Mouse (Mus musculus): ENCODE measurements at regions not wholly inside any gene's neighbourhood (a gene's known extent, or its start where the extent isn't known, plus 50 kb on each side); places are given as distances from the start of the nearest gene placed in this dataset.

- WGBS: 74% methylated on average over 4 of the region's 4 CpGs
These were observed 371.3 kb upstream of the A1bg start for GRCm38 (mm10) chr15:61294131-61294530.

GRCm38 (mm10) chr15:61268766-61269165 lies 346.0 kb upstream of the A1bg start:
- Histone ChIP-seq H3K4me1 (no peaks in the 10 kb centered on the region), H3K27ac (no peak overlapping the region)

More at GRCm38 (mm10) chr15:61294131-61294530, 371.3 kb upstream of the A1bg start:
- Histone ChIP-seq H3K4me3 (no peak overlapping the region), H3K27ac (no peak overlapping the region), H3K9ac (no peak overlapping the region), H3K27me3 (no peaks in the 10 kb centered on the region), H3K4me2 (replicated peaks) (no peak overlapping the region), H3K9me3 (replicated peaks) (no peaks in the 10 kb centered on the region), H3K36me3 (no peaks in the 10 kb centered on the region), H3K4me1 (no peaks in the 10 kb centered on the region)
- ATAC-seq (ENCODE audit: low FRiP score): no peak

GRCm38 (mm10) chr15:61259047-61259446 lies 336.2 kb upstream of the A1bg start:
- H3K4me3 ChIP-seq: no peak overlapping the region
- WGBS: 91% methylated on average over 2 of the region's 2 CpGs
- ATAC-seq (ENCODE audit: low FRiP score): no peak
- H3K27me3 ChIP-seq: no peaks in the 10 kb centered on the region
- no peaks in the 10 kb centered on the region for H3K4me1 ChIP-seq
- no peak overlapping the region for H3K27ac ChIP-seq
- no peaks in the 10 kb centered on the region for H3K9me3 ChIP-seq (replicated peaks)
- H3K4me2 ChIP-seq (replicated peaks): no peak overlapping the region
- no peaks in the 10 kb centered on the region for H3K36me3 ChIP-seq
- H3K9ac ChIP-seq: no peak overlapping the region

More at GRCm38 (mm10) chr15:61268766-61269165, 346.0 kb upstream of the A1bg start:
- Histone ChIP-seq H3K4me2 (replicated peaks) (no peak overlapping the region), H3K36me3 (no peaks in the 10 kb centered on the region), H3K9me3 (replicated peaks) (no peaks in the 10 kb centered on the region), H3K27me3 (no peaks in the 10 kb centered on the region), H3K9ac (no peak overlapping the region), H3K4me3 (no peak overlapping the region)
- no peak for ATAC-seq (ENCODE audit: low FRiP score)
- 27% methylated on average over 4 of the region's 4 CpGs for WGBS

DNA sequence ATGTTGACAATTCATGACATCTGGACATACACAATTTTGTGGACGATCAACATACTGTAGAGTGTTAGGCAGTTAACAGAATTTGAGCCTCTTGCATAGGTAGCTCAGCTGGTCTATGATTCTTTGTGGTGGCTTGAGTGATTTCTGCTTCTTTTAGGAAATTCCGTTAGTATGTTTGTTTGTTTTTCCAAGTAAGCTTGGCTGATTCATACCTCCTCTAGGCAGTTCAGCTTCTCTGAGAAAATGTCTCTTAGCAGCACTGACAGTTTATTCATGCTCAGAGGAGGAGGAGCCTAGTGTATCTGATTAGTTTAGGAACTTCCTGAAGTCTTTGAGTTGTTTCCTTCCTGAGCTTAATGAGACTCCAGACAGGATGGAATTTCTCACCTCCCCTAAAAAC lies 321.7 kb upstream of the A1bg start:
- H3K27me3 ChIP-seq: no peaks in the 10 kb centered on the region
- H3K9me3 ChIP-seq (replicated peaks): no peaks in the 10 kb centered on the region
- ATAC-seq (ENCODE audit: low FRiP score): no peak
- no peak overlapping the region for H3K4me2 ChIP-seq (replicated peaks)
- no peak overlapping the region for H3K27ac ChIP-seq
- 75% methylated on average over 2 of the region's 2 CpGs for WGBS
- no peaks in the 10 kb centered on the region for H3K4me1 ChIP-seq
- no peak overlapping the region for H3K4me3 ChIP-seq
- no peak overlapping the region for H3K9ac ChIP-seq
- H3K36me3 ChIP-seq: no peaks in the 10 kb centered on the region

DNA sequence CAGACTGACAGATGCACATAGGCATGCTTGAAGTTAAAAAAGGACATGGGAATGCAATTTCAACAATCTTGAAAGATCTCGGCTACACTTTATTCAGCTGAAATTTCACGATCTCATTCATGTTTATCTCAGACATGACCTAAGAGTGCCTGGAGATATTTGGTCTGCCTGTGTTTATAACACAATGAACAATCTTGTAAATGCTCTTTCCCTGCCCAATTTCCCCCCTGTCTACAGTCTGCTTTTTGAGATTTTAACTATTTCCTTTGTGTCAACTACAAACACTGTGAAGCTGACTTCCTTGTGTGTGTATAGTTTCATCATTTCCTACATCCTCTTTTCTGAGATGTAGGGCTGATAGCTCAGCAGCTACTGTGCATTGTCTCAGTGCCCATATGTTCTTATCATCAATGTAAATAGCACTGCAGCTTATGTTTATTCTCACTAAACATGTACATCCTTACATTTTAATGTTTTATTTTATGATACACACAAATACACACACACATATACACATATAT lies 319.4 kb upstream of the A1bg start:
- H3K4me3 ChIP-seq: no peak overlapping the region
- 94% methylated on average over 2 of the region's 2 CpGs for WGBS
- ATAC-seq (ENCODE audit: low FRiP score): no peak

GRCm38 (mm10) chr15:61241741-61242140 lies 318.9 kb upstream of the A1bg start:
- H3K9me3 ChIP-seq (replicated peaks): no peaks in the 10 kb centered on the region
- H3K4me3 ChIP-seq: no peak overlapping the region
- no peak overlapping the region for H3K4me2 ChIP-seq (replicated peaks)
- H3K27me3 ChIP-seq: no peaks in the 10 kb centered on the region
- peaks cover 5% of the 10 kb centered on the region; the same call in 1 of the 2 replicates for H3K4me1 ChIP-seq
- ATAC-seq (ENCODE audit: low FRiP score): no peak
- H3K27ac ChIP-seq: no peak overlapping the region
- 100% methylated on average over 1 of the region's 1 CpGs for WGBS
- H3K36me3 ChIP-seq: no peaks in the 10 kb centered on the region
- no peak overlapping the region for H3K9ac ChIP-seq

More for the DNA sequence above, 319.4 kb upstream of the A1bg start:
- no peaks in the 10 kb centered on the region for H3K27me3 ChIP-seq
- H3K27ac ChIP-seq: no peak overlapping the region
- peaks cover 5% of the 10 kb centered on the region; the same call in 1 of the 2 replicates for H3K4me1 ChIP-seq
- no peak overlapping the region for H3K9ac ChIP-seq
- H3K36me3 ChIP-seq: no peaks in the 10 kb centered on the region
- no peaks in the 10 kb centered on the region for H3K9me3 ChIP-seq (replicated peaks)
- H3K4me2 ChIP-seq (replicated peaks): no peak overlapping the region

DNA sequence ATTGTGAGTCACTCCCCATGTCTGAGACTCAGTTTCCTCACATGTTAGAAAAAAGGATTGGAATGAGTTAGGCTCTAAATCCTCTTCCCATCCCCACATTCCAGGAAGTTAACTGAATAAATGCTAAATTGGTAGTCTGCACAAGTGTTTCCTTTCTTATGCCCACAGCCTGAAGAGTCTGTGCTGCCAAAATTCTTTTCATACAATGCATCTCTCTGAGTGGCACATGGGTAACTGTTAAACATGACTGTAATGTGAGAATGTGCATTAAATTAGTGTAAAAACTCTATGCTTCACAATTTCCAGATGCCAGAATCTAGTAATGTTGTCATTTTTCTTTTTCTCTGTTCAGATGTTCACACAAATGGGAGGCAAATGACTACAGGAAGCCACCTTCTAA lies 317.5 kb upstream of the A1bg start:
- Histone ChIP-seq H3K27ac (no peak overlapping the region), H3K4me3 (no peak overlapping the region), H3K27me3 (no peaks in the 10 kb centered on the region), H3K9ac (no peak overlapping the region), H3K36me3 (no peaks in the 10 kb centered on the region), H3K9me3 (replicated peaks) (no peaks in the 10 kb centered on the region), H3K4me2 (replicated peaks) (no peak overlapping the region), H3K4me1 (peaks cover 5% of the 10 kb centered on the region; the same call in 1 of the 2 replicates)
- no peak for ATAC-seq (ENCODE audit: low FRiP score)

GRCm38 (mm10) chr15:61239414-61239813 lies 316.6 kb upstream of the A1bg start:
- ATAC-seq (ENCODE audit: low FRiP score): no peak
- Histone ChIP-seq H3K4me2 (replicated peaks) (no peak overlapping the region), H3K27ac (no peak overlapping the region), H3K27me3 (no peaks in the 10 kb centered on the region), H3K9me3 (replicated peaks) (no peaks in the 10 kb centered on the region), H3K4me1 (peaks cover 5% of the 10 kb centered on the region; the same call in 1 of the 2 replicates), H3K9ac (no peak overlapping the region), H3K4me3 (no peak overlapping the region), H3K36me3 (no peaks in the 10 kb centered on the region)
- WGBS: 65% methylated on average over 7 of the region's 7 CpGs

DNA sequence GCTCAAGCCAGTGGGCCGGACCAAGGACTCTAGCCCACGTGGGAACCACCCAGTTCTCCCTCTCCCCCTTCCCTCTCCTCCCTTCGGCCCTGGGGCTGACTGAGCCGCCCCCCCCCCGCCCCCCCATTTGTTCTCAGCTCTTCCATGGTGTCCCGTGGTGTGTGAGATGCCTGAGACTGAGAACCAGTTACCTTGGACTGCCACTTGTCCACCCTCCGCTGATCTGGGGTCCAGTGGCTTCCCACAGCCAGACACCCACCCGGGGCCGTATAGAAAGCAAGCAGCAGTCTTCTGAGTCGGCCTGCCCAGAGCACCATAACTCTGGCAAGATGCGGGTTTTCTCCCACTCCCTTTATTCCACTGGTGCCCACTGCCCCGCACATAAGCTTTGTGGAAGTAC lies 316.2 kb upstream of the A1bg start:
- H3K9ac ChIP-seq: no peak overlapping the region
- H3K9me3 ChIP-seq (replicated peaks): no peaks in the 10 kb centered on the region
- H3K4me1 ChIP-seq: peaks cover 5% of the 10 kb centered on the region; the same call in 1 of the 2 replicates
- 69% methylated on average over 10 of the region's 12 CpGs for WGBS
- no peaks in the 10 kb centered on the region for H3K27me3 ChIP-seq
- no peak overlapping the region for H3K4me2 ChIP-seq (replicated peaks)
- no peak overlapping the region for H3K27ac ChIP-seq
- no peak for ATAC-seq (ENCODE audit: low FRiP score)
- H3K36me3 ChIP-seq: no peaks in the 10 kb centered on the region
- H3K4me3 ChIP-seq: no peak overlapping the region

- Histone ChIP-seq H3K4me3 (no peak overlapping the region), H3K27me3 (no peaks in the 10 kb centered on the region), H3K27ac (no peak overlapping the region), H3K9ac (no peak overlapping the region), H3K4me1 (no peaks in the 10 kb centered on the region), H3K9me3 (replicated peaks) (no peaks in the 10 kb centered on the region), H3K4me2 (replicated peaks) (no peak overlapping the region), H3K36me3 (no peaks in the 10 kb centered on the region)
- WGBS: 84% methylated on average over 3 of the region's 3 CpGs
- no peak for ATAC-seq (ENCODE audit: low FRiP score)
These were observed 306.8 kb upstream of the A1bg start for GRCm38 (mm10) chr15:61229579-61229978.

GRCm38 (mm10) chr15:61222923-61223322 lies 300.1 kb upstream of the A1bg start:
- 86% methylated on average over 1 of the region's 1 CpGs for WGBS
- H3K4me3 ChIP-seq: no peak overlapping the region
- no peaks in the 10 kb centered on the region for H3K27me3 ChIP-seq
- H3K9me3 ChIP-seq (replicated peaks): no peaks in the 10 kb centered on the region
- ATAC-seq (ENCODE audit: low FRiP score): no peak
- no peaks in the 10 kb centered on the region for H3K36me3 ChIP-seq
- no peaks in the 10 kb centered on the region for H3K4me1 ChIP-seq
- no peak overlapping the region for H3K27ac ChIP-seq
- H3K4me2 ChIP-seq (replicated peaks): no peak overlapping the region
- H3K9ac ChIP-seq: no peak overlapping the region

DNA sequence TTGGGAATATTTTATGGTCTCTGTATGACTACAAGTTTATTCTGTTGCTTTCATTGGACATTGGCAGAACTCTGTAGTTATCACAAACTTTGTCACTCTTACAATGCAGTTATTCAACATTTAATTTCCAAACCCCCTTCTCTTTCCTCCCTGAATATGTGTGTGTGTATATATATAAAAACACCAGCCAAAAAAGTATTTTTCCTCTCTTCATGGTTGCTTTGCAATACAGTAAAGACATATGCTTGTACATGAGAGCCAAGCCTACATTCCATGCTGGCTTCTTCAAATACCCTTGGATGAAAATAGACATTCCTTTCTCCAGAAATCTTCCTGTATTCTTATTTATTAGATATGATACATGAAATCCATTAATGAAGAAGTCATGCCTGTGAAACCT lies 287.3 kb upstream of the A1bg start:
- Histone ChIP-seq H3K4me2 (replicated peaks) (no peak overlapping the region), H3K9ac (no peak overlapping the region), H3K27me3 (no peaks in the 10 kb centered on the region), H3K36me3 (no peaks in the 10 kb centered on the region), H3K27ac (no peak overlapping the region), H3K4me1 (no peaks in the 10 kb centered on the region), H3K9me3 (replicated peaks) (no peaks in the 10 kb centered on the region), H3K4me3 (no peak overlapping the region)
- no peak for ATAC-seq (ENCODE audit: low FRiP score)

- ATAC-seq (ENCODE audit: low FRiP score): no peak
- 70% methylated on average over 1 of the region's 1 CpGs for WGBS
These were observed 267.2 kb upstream of the A1bg start for GRCm38 (mm10) chr15:61189981-61190380.

More at GRCm38 (mm10) chr15:61189981-61190380, 267.2 kb upstream of the A1bg start:
- H3K4me1 ChIP-seq: no peaks in the 10 kb centered on the region
- H3K9ac ChIP-seq: no peak overlapping the region
- H3K4me2 ChIP-seq (replicated peaks): no peak overlapping the region
- no peak overlapping the region for H3K27ac ChIP-seq
- H3K4me3 ChIP-seq: no peak overlapping the region
- H3K36me3 ChIP-seq: no peaks in the 10 kb centered on the region
- no peaks in the 10 kb centered on the region for H3K9me3 ChIP-seq (replicated peaks)
- H3K27me3 ChIP-seq: no peaks in the 10 kb centered on the region
